Mouse (Mus musculus): ENCODE results near the gene Pygo1. TPM values are rescaled to one million over a fixed set of nuclear protein-coding genes. Genes with fewer than 3 reads are reported as not detected.

Pygo1 gene
- polyA plus RNA-seq, 1 experiment from 2014 or later: 11.4 TPM

GRCm38 (mm10) chr9:72987703-72988102, 62.3 kb downstream of the Pygo1 start:
- Histone ChIP-seq H3K27ac (replicated peaks; ENCODE audit: low read depth, low read length) (no peak overlapping the region), H3K4me1 (ENCODE audit: control insufficient read depth, insufficient read depth, low read length) (0 out of 2 replicates have a peak, but pooled peaks cover 4% of the 10 kb centered on the region), H3K27me3 (ENCODE audit: control insufficient read depth, insufficient read depth, low read length) (no peaks in the 10 kb centered on the region), H3K4me3 (ENCODE audit: low read depth, low read length) (no peak overlapping the region), H3K9me3 (ENCODE audit: control insufficient read depth, low read length) (no peaks in the 10 kb centered on the region), H3K9ac (ENCODE audit: low read length) (no peak overlapping the region), H3K36me3 (ENCODE audit: control insufficient read depth, insufficient read depth, low read length) (no peaks in the 10 kb centered on the region), H3K4me2 (ENCODE audit: low read depth, severe bottlenecking) (no peak overlapping the region)
- DNase-seq (ENCODE audit: low spot score): no peak
- WGBS: 70% methylated on average over 3 of the region's 3 CpGs
- ATAC-seq (ENCODE audit: insufficient number of reproducible peaks, low FRiP score, low TSS enrichment, low read depth): no peak

GRCm38 (mm10) chr9:72988706-72989105, 63.3 kb downstream of the Pygo1 start:
- Histone ChIP-seq H3K4me3 (ENCODE audit: low read depth, low read length) (no peak overlapping the region), H3K4me1 (ENCODE audit: control insufficient read depth, insufficient read depth, low read length) (0 out of 2 replicates have a peak, but pooled peaks cover 4% of the 10 kb centered on the region), H3K27ac (replicated peaks; ENCODE audit: low read depth, low read length) (no peak overlapping the region), H3K4me2 (ENCODE audit: low read depth, severe bottlenecking) (no peak overlapping the region), H3K9ac (ENCODE audit: low read length) (no peak overlapping the region), H3K36me3 (ENCODE audit: control insufficient read depth, insufficient read depth, low read length) (no peaks in the 10 kb centered on the region), H3K27me3 (ENCODE audit: control insufficient read depth, insufficient read depth, low read length) (no peaks in the 10 kb centered on the region), H3K9me3 (ENCODE audit: control insufficient read depth, low read length) (no peaks in the 10 kb centered on the region)
- DNase-seq (ENCODE audit: low spot score): no peak
- no peak for ATAC-seq (ENCODE audit: insufficient number of reproducible peaks, low FRiP score, low TSS enrichment, low read depth)
- 87% methylated on average over 5 of the region's 5 CpGs for WGBS

DNA sequence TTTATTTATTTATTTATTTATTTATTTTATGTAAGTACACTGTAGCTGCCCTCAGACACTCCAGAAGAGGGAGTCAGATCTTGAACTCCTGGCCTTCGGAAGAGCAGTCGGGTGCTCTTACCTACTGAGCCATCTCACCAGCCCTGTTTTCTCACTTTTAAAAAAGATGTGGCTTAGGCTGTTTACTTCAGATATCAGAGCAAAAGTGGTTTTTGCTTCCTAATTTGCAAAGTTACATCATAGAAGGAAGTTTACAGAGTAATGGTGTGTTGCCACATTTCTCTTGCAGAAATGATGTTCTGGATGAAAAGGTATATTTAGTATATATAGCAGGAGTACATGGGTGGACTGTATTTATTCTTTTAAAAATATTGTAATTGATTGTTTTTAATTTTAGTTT, 66.0 kb downstream of the Pygo1 start:
- Histone ChIP-seq H3K4me3 (ENCODE audit: low read depth, low read length) (no peak overlapping the region), H3K4me1 (ENCODE audit: control insufficient read depth, insufficient read depth, low read length) (no peaks in the 10 kb centered on the region), H3K9me3 (ENCODE audit: control insufficient read depth, low read length) (no peaks in the 10 kb centered on the region), H3K27ac (replicated peaks; ENCODE audit: low read depth, low read length) (no peak overlapping the region), H3K27me3 (ENCODE audit: control insufficient read depth, insufficient read depth, low read length) (no peaks in the 10 kb centered on the region), H3K9ac (ENCODE audit: low read length) (no peak overlapping the region), H3K36me3 (ENCODE audit: control insufficient read depth, insufficient read depth, low read length) (no peaks in the 10 kb centered on the region), H3K4me2 (ENCODE audit: low read depth, severe bottlenecking) (no peak overlapping the region)
- DNase-seq (ENCODE audit: low spot score) (no peak), ATAC-seq (ENCODE audit: insufficient number of reproducible peaks, low FRiP score, low TSS enrichment, low read depth) (no peak)
- 92% methylated on average over 2 of the region's 2 CpGs for WGBS

- Histone ChIP-seq H3K27me3 (ENCODE audit: control insufficient read depth, insufficient read depth, low read length) (no peaks in the 10 kb centered on the region), H3K4me3 (ENCODE audit: low read depth, low read length) (no peak overlapping the region), H3K27ac (replicated peaks; ENCODE audit: low read depth, low read length) (no peak overlapping the region), H3K9me3 (ENCODE audit: control insufficient read depth, low read length) (no peaks in the 10 kb centered on the region), H3K36me3 (ENCODE audit: control insufficient read depth, insufficient read depth, low read length) (no peaks in the 10 kb centered on the region), H3K9ac (ENCODE audit: low read length) (no peak overlapping the region), H3K4me1 (ENCODE audit: control insufficient read depth, insufficient read depth, low read length) (no peaks in the 10 kb centered on the region), H3K4me2 (ENCODE audit: low read depth, severe bottlenecking) (no peak overlapping the region)
- ATAC-seq (ENCODE audit: insufficient number of reproducible peaks, low FRiP score, low TSS enrichment, low read depth): no peak
- DNase-seq (ENCODE audit: low spot score): no peak
- 92% methylated on average over 5 of the region's 5 CpGs for WGBS
These were observed 67.1 kb downstream of the Pygo1 start for GRCm38 (mm10) chr9:72992576-72992975.

DNA sequence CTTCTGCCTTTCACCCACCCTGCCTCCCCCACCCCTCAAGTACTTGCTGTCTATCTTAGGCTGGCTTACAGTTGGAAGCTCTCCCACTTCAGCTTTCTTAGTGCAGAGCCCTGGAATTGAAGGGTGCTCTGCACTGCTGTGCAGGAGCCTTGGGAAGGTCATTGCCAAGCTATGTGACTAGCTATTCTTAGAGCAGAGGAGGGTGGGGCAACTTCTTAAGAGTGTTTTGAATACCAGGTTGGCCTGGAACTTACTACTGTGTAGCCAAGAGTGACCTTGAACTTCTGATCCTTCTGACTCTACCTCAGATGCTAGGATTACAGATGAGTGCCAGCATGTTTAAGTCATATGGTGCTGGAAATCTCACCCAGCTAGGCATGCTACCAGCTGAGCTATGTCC, 70.7 kb downstream of the Pygo1 start:
- Histone ChIP-seq H3K27me3 (ENCODE audit: control insufficient read depth, insufficient read depth, low read length) (no peaks in the 10 kb centered on the region), H3K27ac (replicated peaks; ENCODE audit: low read depth, low read length) (no peak overlapping the region), H3K4me1 (ENCODE audit: control insufficient read depth, insufficient read depth, low read length) (no peaks in the 10 kb centered on the region), H3K9ac (ENCODE audit: low read length) (no peak overlapping the region), H3K36me3 (ENCODE audit: control insufficient read depth, insufficient read depth, low read length) (no peaks in the 10 kb centered on the region), H3K4me2 (ENCODE audit: low read depth, severe bottlenecking) (no peak overlapping the region), H3K4me3 (ENCODE audit: low read depth, low read length) (no peak overlapping the region), H3K9me3 (ENCODE audit: control insufficient read depth, low read length) (no peaks in the 10 kb centered on the region)
- DNase-seq (ENCODE audit: low spot score): no peak
- no peak for ATAC-seq (ENCODE audit: insufficient number of reproducible peaks, low FRiP score, low TSS enrichment, low read depth)

DNA sequence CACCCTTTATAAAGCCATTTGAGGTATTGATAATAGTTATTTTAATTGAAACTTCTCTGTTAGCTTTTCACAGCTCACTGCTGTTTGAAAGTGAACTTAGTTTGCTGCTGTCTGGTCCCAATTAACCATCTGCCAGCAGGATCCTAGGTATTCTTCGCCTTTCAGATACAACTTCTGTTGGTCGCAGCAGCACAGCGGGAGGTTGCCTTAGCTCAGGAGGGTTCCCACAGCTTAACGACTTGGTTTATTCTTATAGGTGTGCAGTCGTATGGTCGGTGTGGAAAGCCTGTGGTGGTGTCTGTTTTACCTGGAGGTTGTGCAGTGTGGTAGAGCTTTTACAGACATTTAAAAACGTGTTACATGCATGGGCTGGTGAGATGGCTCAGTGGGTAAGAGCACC, 71.4 kb downstream of the Pygo1 start:
- H3K4me2 ChIP-seq (ENCODE audit: low read depth, severe bottlenecking): no peak overlapping the region
- WGBS: 55% methylated on average over 7 of the region's 7 CpGs
- no peaks in the 10 kb centered on the region for H3K36me3 ChIP-seq (ENCODE audit: control insufficient read depth, insufficient read depth, low read length)
- DNase-seq (ENCODE audit: low spot score) (no peak), ATAC-seq (ENCODE audit: insufficient number of reproducible peaks, low FRiP score, low TSS enrichment, low read depth) (no peak)
- no peaks in the 10 kb centered on the region for H3K9me3 ChIP-seq (ENCODE audit: control insufficient read depth, low read length)
- H3K9ac ChIP-seq (ENCODE audit: low read length): no peak overlapping the region
- H3K4me3 ChIP-seq (ENCODE audit: low read depth, low read length): no peak overlapping the region
- H3K4me1 ChIP-seq (ENCODE audit: control insufficient read depth, insufficient read depth, low read length): no peaks in the 10 kb centered on the region
- H3K27ac ChIP-seq (replicated peaks; ENCODE audit: low read depth, low read length): no peak overlapping the region
- H3K27me3 ChIP-seq (ENCODE audit: control insufficient read depth, insufficient read depth, low read length): no peaks in the 10 kb centered on the region

DNA sequence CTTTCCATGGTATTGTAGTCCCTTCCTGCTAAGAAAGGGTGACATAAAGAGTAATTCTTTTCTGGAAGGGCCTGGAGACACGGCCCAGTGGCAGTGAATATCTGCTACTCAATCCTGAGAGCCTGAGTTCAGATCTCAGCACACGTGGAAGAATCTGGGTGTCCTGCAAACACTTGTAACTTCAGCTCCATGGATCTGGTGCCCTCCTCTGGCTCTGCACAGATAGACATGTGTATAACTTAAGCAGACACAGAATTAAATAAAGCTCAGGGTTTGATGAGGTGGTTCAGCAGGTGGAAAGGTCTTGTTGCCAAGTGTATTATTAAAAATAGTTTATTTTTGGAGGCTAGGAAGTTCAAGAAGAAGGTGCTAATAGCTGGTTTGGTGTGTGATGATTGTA, 75.0 kb downstream of the Pygo1 start:
- no peaks in the 10 kb centered on the region for H3K36me3 ChIP-seq (ENCODE audit: control insufficient read depth, insufficient read depth, low read length)
- no peaks in the 10 kb centered on the region for H3K9me3 ChIP-seq (ENCODE audit: control insufficient read depth, low read length)
- no peak overlapping the region for H3K9ac ChIP-seq (ENCODE audit: low read length)
- no peaks in the 10 kb centered on the region for H3K27me3 ChIP-seq (ENCODE audit: control insufficient read depth, insufficient read depth, low read length)
- no peak overlapping the region for H3K27ac ChIP-seq (replicated peaks; ENCODE audit: low read depth, low read length)
- no peak overlapping the region for H3K4me3 ChIP-seq (ENCODE audit: low read depth, low read length)
- no peak overlapping the region for H3K4me2 ChIP-seq (ENCODE audit: low read depth, severe bottlenecking)
- 64% methylated on average over 2 of the region's 2 CpGs for WGBS
- DNase-seq (ENCODE audit: low spot score) (no peak), ATAC-seq (ENCODE audit: insufficient number of reproducible peaks, low FRiP score, low TSS enrichment, low read depth) (no peak)
- H3K4me1 ChIP-seq (ENCODE audit: control insufficient read depth, insufficient read depth, low read length): no peaks in the 10 kb centered on the region

- Histone ChIP-seq H3K27me3 (ENCODE audit: control insufficient read depth, insufficient read depth, low read length) (no peaks in the 10 kb centered on the region), H3K4me2 (ENCODE audit: low read depth, severe bottlenecking) (no peak overlapping the region), H3K9ac (ENCODE audit: low read length) (no peak overlapping the region), H3K4me1 (ENCODE audit: control insufficient read depth, insufficient read depth, low read length) (no peaks in the 10 kb centered on the region), H3K4me3 (ENCODE audit: low read depth, low read length) (no peak overlapping the region), H3K27ac (replicated peaks; ENCODE audit: low read depth, low read length) (no peak overlapping the region), H3K9me3 (ENCODE audit: control insufficient read depth, low read length) (no peaks in the 10 kb centered on the region), H3K36me3 (ENCODE audit: control insufficient read depth, insufficient read depth, low read length) (no peaks in the 10 kb centered on the region)
- no peak for DNase-seq (ENCODE audit: low spot score)
- WGBS: 91% methylated on average over 13 of the region's 13 CpGs
- ATAC-seq (ENCODE audit: insufficient number of reproducible peaks, low FRiP score, low TSS enrichment, low read depth): no peak
These were observed 76.0 kb downstream of the Pygo1 start for GRCm38 (mm10) chr9:73001314-73002011.
